Mouse (Mus musculus): ENCODE results near the gene Olfr771. TPM values are rescaled to one million over a fixed set of nuclear protein-coding genes. Genes with fewer than 3 reads are reported as not detected.
"Not testable (repeated sequence)": the region's sequence is repeated elsewhere in the genome, so short reads cannot be mapped to it uniquely, and the experiment has no call there.

Gene Olfr771
- not detected for total RNA-seq (2021)
- long read RNA-seq, experiment 1 = 0 reads
- long read RNA-seq, experiment 2 = 0 reads

DNA sequence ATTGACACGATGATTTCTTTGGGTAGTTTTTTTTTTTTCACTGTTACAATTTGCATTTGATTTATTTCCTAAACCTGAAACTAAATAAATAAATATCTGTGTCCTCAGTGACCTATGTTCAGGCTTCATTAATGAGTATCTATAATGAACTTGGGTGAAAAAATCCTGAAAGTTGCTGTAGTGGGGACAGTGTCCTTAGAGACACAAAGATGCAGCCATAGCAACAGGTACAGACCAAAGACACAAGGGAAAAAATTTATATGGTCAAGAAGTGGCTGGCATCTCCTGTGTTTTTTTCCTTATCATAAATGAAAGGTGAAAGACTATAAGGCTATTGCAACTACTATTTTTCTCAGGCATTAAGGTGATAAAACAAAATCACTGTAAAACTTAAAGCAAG lies at the start of gene Olfr771:
TSS of gene Olfr771 (minus strand) at position 101 of the 400 bp plus-strand sequence.
- no peak for DNase-seq (ENCODE audit: low spot score in 2 of 2)

DNA sequence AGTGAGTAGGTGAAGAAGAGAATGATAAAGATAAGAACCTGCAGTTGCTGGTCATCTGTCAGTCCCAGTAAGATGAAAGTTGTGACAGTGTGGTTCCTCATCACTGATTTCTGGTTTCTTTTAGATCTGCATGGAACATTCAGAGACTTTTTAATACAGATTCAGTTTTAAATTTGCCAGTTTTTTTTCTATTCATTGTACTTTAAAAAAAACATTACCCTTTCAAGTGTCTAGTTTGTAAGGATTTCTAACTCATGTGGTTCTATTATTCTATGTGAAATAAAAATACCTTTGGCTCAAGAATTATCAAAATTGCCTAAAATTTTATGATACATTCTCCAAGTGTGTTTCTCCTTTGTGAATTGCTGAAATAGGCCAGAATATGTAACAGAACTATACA lies 22.8 kb upstream of the Olfr771 start, which contains the start of gene Olfr773:
TSS of gene Olfr773 (minus strand) at position 101 of the 400 bp plus-strand sequence.
- not testable (repeated sequence) for DNase-seq (ENCODE audit: low spot score in 2 of 2)

DNA sequence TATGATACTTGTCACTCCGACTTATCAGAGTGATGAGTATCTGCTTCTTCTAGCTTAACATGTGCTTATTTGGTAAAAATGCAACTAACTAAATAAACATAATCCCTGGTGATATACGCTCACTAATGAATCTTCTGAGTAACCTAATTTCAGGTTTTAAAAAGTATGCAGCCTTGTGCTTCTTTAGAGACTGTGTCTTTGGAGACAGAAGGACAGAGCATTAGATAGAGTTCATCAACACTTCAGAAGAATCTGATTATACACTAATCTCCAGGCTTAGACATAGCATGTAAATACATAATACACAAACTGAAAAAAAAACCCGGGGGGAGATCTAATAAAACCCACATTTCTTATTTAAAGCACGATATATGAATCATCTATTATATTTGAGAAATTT lies 13.3 kb upstream of the Olfr771 start, which contains the start of gene Olfr772:
TSS of gene Olfr772 (minus strand) at position 101 of the 400 bp plus-strand sequence.
- not testable (repeated sequence) for DNase-seq (ENCODE audit: low spot score in 2 of 2)

DNA sequence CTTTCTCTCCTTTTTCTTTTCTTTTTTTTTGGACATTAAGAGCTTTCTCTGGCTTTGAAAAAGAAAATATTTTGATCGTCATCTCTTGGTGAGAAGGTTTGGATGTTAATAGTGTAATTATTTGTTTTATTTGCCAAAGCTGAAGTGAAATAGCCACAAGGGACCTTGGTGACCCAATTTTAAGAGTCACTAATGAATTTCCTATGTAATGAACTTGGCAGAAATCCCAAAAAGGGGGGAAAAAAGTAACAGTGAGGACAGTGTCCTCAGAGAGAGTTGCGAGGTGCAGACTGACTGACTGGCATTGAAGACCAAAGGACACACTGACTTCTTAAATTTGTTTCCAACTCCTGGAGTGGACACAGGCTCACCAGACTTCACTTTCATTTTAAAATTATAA lies 25.7 kb downstream of the Olfr771 start, which contains the start of gene Olfr770:
TSS of gene Olfr770 (minus strand) at position 101 of the 400 bp plus-strand sequence.
- DNase-seq (ENCODE audit: low spot score in 2 of 2) = no peak

DNA sequence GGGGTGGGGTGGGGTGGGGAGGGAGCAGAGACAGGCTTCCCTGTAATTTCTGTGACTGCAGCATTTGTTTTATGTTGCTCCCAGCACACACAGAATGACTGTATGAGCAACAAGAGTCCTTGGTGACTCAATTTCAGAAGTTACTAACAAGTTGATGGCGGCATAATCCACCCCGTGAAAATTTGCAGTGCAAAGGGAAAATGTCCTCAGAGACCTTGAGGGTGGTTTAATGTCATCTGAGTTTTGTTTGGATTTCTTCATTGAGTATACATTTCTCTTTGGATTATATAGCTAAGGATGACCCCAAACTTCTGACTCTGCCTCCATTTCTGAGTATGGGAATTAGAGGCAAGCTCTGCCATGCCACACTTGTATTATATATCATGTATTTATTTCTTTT lies 46.8 kb downstream of the Olfr771 start, which contains the start of gene Olfr769:
TSS of gene Olfr769 (minus strand) at position 101 of the 400 bp plus-strand sequence.
- no peak for DNase-seq (ENCODE audit: low spot score in 2 of 2)

DNA sequence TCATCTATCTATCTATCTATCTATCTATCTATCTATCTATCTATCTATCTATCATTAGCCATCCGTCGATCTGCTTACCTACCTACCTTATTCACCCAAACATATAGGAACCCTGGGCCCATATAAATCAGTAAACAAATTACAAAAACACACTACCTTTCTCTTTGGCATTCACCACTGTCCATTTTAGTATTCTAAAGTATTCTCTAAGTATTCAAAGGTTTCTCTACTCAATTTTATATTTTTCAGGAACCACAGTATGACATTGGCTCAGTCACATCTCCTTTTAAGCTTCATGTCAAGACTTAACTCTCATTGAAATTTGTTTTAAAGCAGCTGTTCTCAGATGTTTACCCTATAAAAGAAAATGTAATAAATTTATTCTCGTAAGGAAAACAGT lies 49.4 kb downstream of the Olfr771 start:
- DNase-seq (ENCODE audit: low spot score in 2 of 2) = no peak

Other genes starting within 250 kb of the Olfr771 start
- gene Rdh5, start 241.9 kb downstream of the Olfr771 start, total RNA-seq (2021) = 1 to 10 TPM; 3.6 to 7.6 TPM
- gene Bloc1s1, start 240.7 kb downstream of the Olfr771 start, total RNA-seq (2021) = 10 to 100 TPM; 79.8 to 82.3 TPM
- 10 to 100 TPM; 13.5 TPM for gene Itga7, start 230.9 kb downstream of the Olfr771 start, total RNA-seq (2021)
- not detected for gene Mettl7b, start 203.8 kb downstream of the Olfr771 start, total RNA-seq (2021)
- gene Olfr9, start 175.3 kb downstream of the Olfr771 start, total RNA-seq (2021) = not detected
- gene Olfr763, start 154.0 kb downstream of the Olfr771 start, total RNA-seq (2021) = not detected
- not detected for gene Olfr764-ps1, start 124.9 kb downstream of the Olfr771 start, total RNA-seq (2021)
- not detected for gene Olfr765, start 114.8 kb downstream of the Olfr771 start, total RNA-seq (2021)
- gene Olfr766-ps1, start 95.8 kb downstream of the Olfr771 start, total RNA-seq (2021) = not detected
- gene Olfr767, start 81.8 kb downstream of the Olfr771 start, total RNA-seq (2021) = not detected
- gene Olfr768, start 65.4 kb downstream of the Olfr771 start, total RNA-seq (2021) = not detected
- gene Olfr769, start 46.9 kb downstream of the Olfr771 start, total RNA-seq (2021) = not detected
- gene Olfr770, start 25.8 kb downstream of the Olfr771 start, total RNA-seq (2021) = not detected
- gene Olfr772, start 13.2 kb upstream of the Olfr771 start, total RNA-seq (2021) = not detected
- gene Olfr773, start 22.7 kb upstream of the Olfr771 start, total RNA-seq (2021) = not detected
- not detected for gene Olfr774, start 71.5 kb upstream of the Olfr771 start, total RNA-seq (2021)
- gene Olfr775, start 83.7 kb upstream of the Olfr771 start, total RNA-seq (2021) = not detected
- not detected for gene Olfr776, start 94.4 kb upstream of the Olfr771 start, total RNA-seq (2021)
- gene Olfr777, start 106.7 kb upstream of the Olfr771 start, total RNA-seq (2021) = not detected
- not detected for gene Olfr780, start 153.4 kb upstream of the Olfr771 start, total RNA-seq (2021)
- not detected for gene Olfr781, start 164.1 kb upstream of the Olfr771 start, total RNA-seq (2021)
- not detected for gene Olfr782, start 184.1 kb upstream of the Olfr771 start, total RNA-seq (2021)
- under 1 TPM; 0.14 to 0.21 TPM for gene Olfr784, start 219.3 kb upstream of the Olfr771 start, total RNA-seq (2021)
- gene Olfr785, start 240.7 kb upstream of the Olfr771 start, total RNA-seq (2021) = not detected